Mouse (Mus musculus): ENCODE results near the gene Trim37.

The Trim37 gene

DNA sequence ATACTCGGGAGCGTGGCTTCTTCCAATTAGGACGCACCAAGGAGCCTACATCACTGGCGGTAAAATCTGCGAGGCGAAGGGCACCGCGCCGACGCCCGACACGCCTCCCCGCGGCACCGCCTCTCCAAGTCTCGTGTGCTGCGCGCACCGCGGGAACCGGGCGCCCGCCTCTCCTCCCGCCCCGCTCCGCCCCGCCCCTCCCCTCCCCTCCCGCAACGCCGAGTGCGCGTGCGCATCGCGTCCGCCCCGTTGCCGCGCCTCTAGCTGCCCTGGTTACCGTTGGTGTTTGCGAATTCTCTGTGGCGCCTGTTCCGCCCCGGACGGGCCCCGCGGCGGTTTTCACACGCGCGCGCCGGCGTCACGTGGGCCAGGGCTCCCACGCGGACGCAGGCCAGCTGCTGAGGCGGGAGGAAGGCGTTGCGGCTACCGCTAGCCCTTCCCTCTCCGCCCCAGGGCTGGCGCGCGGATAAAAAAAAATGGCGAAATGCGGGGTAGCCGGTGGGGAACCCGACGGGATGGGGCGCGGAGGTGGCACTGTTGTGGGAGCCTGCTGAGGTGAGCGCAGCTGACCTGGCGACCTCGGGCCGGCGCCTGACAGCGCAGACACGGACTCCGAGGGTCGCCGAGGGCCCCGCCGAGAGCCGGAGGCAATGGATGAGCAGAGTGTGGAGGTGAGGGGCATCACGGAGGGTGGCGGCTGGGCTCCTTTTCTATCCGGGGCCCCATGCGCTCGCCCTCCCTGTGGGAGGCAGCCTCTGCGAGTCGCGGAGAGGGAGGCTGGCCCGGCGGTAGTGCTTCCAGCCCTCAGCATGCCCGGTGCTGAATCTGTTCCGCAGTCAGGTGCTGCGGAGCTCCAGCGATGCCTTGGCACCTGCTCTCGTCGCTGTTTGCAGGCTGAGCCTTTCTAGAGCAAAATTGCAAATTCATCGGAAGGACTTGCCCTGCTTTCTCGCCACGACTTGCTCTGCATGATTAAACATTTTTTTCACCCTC, at the start of gene Trim37:
Trim37 (plus strand) TSS at position 254 of the 993 bp plus-strand sequence.
- DNase-seq (ENCODE audit: inconsistent age in 2 of 2, low spot score in 1 of 2), result peak; percentile 91 to 95

DNA sequence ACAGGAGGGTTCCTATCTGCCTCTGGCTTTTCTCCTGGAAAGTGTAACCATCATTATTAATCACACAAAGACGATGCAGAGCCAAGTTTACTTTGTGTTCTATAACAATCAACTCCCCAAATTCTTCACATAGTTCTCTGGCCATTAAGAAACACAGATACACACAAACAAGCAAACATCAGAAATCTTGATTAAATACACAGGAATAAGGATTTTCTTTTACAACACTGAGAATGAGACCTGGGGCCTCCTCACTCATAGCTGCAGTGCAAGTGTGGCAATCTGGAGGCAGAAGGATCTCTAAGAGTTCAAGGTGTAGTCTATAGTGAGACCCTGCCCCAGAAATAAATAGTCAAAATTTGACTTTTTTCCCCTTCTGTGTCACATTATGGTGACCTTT, 43.2 kb upstream of the Trim37 start:
- DNase-seq (ENCODE audit: inconsistent age in 2 of 2, low spot score in 1 of 2), result no peak

DNA sequence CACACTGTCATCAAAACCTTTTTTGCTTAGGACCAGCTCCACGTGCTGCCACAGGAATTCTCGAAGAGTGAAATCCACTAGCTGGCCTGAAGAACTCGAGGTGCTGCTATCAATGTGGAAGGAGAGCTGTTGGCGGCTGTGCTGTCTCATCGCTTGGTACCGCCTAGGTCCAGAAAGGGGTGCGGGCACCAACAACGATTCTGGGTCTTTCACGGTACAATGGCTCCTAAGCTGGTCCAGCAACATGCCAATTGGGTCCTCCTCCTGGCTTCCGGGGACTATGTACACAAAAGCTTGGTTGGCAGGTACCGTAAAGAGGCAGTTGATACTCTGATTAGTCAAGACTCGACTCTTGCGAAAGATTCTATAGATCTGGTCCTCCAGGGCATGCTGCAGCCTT, 41.4 kb upstream of the Trim37 start:
- DNase-seq (ENCODE audit: inconsistent age in 2 of 2, low spot score in 1 of 2), result peak in 1 of 2 experiments; percentile 26

DNA sequence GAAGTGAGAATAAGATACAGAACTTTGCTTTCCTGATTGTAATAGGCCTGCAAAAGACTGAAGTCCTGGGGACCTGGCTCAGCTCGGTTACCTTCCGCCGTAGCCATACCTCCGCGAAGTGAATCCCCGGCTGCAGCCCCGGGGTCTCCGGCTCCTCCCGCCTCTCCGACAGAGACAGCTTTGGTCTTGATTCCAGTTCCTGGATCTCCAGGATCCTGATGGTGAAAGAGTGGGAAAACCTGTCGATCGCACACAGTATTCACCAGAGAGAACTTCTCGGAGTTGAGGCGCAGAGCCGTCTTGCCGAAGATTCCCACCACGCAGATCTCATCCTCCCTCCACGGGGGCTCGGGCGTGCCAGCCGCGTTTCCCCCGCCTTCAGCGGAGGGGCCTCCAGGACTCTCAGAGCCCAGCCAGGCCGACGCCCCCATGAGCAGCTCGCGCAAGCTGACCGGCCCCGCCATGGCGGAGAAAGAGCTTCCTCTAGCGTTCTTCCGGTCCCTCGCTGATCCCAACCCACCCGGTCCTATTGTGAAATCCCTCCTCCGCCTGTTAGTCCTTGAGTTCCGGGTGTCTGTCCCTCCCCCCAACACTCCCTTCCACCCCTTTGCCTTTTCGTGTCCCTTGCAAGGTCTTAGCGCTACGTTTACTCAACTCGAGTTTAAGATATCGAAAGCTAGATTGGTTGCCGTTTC, 40.4 kb upstream of the Trim37 start, which contains the start of gene Smg8:
Smg8 (minus strand) TSS at position 485 of the 695 bp plus-strand sequence.
- peak; percentile 86 to 96 for DNase-seq (ENCODE audit: inconsistent age in 2 of 2, low spot score in 1 of 2)

DNA sequence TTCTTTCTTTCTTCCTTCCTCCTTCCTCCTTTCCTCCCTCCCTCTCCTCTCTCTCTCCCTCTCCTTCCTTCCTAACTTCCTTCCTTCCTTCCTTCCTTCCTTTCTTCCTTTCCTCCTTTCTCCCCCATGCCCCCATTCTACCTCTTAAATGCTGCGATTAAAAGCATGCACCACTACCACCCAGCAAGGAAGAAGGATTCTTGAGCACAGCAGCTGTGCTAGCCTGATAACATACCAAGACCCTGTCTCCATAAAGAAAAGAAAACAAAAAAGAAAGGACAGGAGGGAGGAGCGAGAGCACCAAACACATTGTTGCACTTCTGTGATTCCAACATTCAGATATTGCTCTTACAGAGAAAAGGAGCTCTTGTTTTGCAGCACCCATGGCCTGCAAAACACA, 39.7 kb upstream of the Trim37 start:
- DNase-seq (ENCODE audit: inconsistent age in 2 of 2, low spot score in 1 of 2), result peak in 1 of 2 experiments; percentile 22

DNA sequence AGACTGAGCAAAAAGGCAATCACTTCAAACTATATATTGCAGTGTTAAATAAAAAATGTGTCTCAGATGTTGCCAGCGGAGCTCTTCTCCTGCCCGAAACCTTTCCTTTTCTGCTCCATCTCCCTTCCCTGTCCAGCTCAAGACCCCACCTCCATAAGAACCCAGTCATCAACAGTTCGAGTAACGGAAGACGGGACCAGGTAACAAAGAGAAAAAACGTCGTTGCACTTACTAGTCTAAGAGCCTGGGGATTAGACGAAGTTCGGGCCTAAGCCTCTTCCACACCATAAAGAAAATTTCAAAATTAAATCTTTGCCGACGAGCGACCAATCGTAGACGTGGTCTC, 18.5 kb upstream of the Trim37 start, which contains the start of gene Prr11:
Prr11 (minus strand) TSS at position 300 of the 346 bp plus-strand sequence.
- no peak for DNase-seq (ENCODE audit: inconsistent age in 2 of 2, low spot score in 1 of 2)

DNA sequence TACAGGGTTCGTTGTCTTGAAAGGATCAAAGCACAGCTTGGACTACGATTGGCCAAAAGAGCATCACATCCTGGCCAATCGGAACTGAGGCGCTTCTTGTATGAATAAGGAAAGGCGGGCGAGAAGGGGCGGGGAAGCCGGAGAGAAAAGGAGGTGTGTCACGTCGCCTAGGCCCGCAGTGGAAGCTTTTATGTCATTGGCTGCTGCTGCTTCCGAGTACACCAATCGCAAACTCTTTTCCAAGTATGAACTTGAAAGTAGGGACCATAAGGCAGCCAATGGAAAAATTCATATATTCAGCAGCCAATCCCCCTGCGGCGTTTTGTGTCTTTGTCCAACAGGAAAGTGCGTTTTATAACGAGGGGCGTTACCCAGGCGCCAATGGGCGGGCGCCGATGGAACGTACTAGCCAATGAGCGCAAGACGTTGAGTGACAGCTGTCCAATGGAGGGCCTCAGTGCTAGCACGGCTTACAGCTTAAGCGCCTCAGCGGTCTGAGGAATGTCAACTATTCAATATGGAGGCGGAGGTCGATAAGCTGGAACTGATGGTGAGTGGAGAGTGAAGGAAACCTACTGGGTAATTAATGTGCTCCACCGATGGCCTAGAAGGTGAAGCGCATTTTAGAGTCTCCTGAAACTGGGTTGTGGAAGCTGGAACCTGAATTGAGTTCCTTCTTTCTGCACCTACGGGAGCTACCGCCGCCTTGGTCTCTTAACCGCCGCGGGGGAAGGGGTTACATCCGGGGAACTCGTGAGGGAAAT, 17.9 kb upstream of the Trim37 start, which contains the start of gene Ska2:
Ska2 (plus strand) TSS at position 480 of the 764 bp plus-strand sequence.
- peak; percentile 98 to 99 for DNase-seq (ENCODE audit: inconsistent age in 2 of 2, low spot score in 1 of 2)

DNA sequence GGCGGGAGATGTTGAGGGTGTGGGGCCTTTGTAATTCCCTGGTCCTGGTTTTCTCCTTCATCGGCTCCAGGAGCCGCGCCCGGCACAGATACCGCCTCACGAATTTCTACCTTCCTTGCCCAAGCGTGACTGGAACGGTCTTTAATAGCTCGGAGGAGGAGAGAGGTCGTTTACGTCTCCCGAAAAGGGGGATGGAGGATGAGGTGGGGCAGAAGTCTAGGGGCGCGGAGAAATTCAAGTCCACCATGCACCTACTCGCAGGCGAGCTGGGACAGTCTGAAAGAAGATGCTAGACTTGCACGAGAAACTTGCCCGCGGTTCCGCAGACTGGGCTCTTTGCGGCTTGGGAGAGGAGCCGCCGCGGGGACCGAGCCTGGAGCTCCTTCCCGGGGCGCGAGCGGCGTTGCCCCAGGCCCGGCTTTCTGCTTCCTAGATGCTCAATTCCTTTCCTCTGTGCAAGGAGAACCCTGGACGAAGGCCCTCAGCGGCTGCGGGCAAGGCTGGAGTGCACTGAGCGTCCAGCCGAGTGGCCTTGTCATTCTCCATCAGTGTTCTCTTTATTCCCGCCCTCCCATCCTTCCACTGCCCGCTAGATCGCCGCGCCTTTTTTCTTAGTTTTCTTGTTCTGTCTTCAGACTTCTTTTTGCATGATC, 17.2 kb upstream of the Trim37 start:
- peak; percentile 39 to 71 for DNase-seq (ENCODE audit: inconsistent age in 2 of 2, low spot score in 1 of 2)

DNA sequence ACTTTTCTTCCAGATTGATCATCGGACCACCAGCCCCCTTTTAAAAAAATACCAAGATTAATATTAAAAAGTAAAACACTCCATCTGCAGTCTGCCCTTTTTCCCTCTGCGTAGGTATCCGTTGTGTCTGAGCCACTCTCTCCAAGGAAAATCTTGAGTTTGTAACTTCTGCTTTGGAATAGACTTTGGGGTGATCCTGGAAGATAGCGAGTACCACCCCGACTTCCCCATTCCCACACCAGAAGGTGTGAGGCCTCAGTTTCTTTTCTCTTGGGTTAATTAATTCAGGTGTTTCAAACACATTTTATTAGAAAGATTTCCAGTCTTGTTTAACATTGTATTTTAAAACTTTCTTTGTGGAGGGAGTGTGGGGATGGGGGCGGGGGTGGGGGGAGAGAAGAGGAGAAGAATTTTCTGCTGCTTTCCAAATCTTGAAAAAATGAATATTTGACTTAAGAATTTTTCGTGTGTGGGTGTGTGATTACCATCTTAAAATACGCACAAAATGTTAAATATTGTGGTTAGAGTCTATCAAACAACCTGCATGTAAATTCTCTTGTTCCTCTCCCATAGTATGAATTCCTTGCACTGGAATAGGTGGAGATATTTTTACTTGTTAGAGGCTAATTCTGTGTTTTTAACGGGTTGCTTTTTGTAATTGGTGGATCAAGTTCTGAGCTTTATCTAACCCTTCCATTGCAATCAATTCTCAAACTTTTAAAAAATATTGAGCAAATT, 16.5 kb upstream of the Trim37 start:
- no peak for DNase-seq (ENCODE audit: inconsistent age in 2 of 2, low spot score in 1 of 2)

DNA sequence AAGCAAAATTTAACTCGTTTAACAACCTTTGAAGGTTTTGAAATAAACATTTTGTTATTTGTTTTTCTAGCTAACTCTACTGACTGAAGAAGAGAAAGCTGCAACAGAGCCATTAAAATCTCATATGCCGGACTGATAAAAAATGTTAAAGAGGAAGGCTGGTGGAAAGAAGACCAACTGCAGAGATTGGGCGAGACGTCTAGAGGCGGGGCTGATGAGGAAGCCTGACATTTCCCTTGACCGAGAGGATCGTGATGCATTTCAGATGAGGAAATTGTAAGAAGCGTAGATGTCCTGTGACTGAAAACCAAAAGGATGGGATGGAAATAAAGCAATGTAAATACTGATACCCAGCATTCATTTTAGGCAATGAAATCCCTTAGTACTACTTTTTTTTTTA, 5.0 kb upstream of the Trim37 start:
- DNase-seq (ENCODE audit: inconsistent age in 2 of 2, low spot score in 1 of 2), result no peak

DNA sequence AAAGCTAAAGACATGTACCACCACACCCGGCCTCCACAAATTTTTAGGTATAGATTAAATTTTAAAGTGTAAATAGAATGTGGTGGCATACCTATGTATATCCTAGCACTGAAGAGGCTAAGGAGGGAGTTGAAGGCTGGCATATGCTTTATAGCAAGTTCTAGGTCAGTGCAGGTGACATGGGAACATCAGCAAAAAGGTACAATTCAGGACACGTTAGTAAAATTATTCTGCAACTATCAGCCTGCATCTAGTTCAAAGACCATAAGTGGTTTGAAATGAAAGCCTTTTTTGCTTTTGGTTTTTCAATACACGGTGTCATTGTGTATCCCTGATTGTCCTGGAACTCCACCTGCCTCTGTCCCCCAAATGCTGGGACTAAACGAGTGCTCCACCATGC, 1.3 kb upstream of the Trim37 start:
- DNase-seq (ENCODE audit: inconsistent age in 2 of 2, low spot score in 1 of 2), result no peak

DNA sequence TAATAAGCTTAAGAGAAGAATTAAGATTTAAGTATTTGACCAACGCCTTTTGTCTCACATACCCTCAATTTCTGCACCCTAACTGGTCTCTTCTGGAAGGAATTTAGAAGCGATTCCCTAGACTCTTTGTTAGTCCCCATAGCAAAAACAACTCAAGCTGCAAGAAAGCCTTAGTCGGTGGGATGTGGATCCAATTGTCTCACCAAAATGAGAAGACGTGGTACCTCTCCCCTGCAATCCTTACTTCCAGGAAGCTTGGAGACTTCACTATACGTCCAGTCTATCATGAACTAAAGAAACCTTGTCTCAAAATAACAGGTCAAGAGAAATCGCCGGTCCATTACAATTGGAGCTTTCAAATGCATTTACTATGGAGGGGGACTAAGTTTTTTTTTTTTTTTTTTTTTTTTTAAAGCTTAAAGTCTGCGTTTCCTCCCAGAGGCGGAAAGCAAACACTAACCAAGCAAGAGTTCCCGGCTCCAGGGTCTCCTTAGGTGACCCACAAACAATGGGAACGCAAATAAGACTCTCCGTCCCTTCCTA, 525 bp upstream of the Trim37 start:
- no peak for DNase-seq (ENCODE audit: inconsistent age in 2 of 2, low spot score in 1 of 2)

DNA sequence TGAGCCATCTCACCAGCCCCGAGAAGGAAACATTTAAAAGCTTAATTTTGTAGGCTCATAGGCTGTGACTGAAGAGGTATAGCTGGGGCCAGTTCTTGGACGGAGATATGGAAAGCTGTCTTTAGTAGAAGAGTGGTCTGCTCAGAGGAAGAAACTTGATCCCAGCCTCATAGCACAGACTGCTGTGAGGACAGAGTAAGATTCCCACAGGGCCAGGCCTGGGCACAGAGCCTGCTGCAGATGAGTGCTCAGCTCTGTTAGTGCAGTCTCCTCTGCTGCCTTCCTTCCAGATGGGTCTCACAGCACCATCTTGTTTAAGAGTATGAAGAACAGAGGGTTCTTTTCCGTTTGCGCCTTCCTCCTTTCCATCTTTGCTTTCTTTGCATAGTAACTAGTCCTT, 9.4 kb downstream of the Trim37 start:
- no peak for DNase-seq (ENCODE audit: inconsistent age in 2 of 2, low spot score in 1 of 2)

DNA sequence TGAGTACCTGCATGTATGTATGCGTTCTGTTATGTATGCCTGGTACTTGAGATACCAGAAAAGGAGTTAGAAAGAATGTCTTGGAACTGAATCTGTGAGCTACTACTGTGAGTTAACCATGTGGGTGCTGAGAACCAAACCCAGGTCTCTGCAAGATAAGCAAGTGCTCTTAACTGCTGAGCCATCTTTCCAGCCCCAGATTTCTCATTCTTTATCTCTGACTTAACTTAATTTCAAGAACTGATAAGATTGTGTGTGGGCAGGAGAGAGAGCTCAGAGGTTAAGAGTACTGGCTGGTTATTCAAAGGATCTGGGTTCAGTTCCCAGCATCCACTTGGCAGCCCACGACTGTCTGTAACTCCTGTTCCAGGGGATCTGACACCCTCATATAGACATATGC, 31.1 kb downstream of the Trim37 start:
- no peak for DNase-seq (ENCODE audit: inconsistent age in 2 of 2, low spot score in 1 of 2)

DNA sequence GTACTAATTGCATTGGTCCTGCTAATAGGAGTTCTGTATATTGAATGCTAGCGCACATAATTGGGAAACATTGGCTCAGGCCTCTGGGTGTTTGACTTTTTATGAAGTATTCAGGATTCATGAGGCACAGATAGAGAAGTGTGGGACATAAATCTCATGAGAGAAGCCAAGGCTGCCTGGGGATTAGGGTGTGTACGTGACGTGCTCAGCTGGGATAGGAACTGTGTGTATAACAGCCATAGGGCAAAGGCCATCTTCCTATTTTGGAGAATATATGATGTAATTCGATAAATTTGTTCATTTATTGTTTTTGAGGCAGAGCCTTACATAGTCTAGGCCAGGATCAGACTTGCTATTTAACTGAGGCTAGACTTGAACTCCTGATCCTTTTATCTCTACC, 35.8 kb downstream of the Trim37 start:
- no peak for DNase-seq (ENCODE audit: inconsistent age in 2 of 2, low spot score in 1 of 2)

DNA sequence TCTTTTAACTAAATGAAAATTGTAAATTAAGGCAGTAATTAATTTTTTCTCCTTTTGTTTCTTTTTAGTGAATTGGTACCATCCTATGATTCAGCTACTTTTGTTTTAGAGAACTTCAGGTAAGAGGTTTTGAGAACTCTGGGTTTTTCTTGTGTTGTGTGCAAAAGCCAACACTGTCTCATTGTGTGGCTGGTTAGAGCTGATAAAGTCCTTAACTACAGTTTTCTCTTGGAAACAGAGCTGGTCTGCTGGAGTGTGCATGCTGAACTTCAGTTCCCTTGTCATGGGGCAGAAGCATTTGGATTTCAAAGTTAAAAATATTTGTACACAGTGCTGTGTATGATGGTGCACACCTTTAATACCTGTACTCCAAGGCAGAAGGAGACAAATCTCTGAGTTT, 36.9 kb downstream of the Trim37 start:
- no peak for DNase-seq (ENCODE audit: inconsistent age in 2 of 2, low spot score in 1 of 2)

DNA sequence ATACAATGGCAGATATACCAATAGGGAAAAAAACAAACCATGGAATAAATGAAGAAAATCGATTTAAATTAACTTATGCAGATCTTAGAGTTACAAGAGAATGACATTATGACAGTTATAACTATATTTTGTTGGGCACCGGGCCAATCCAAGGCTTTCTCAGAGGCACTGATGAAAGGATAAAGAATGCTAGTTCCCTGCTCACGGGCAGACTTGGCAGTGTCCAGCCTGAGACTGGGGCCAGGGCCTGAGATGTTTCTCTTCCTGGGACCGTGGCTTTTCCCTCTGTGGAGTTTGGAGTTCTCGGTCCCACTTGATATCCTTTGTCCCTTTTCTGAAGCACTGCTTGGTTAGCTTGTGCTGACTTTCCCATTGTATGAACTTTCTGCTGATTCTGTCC, 46.7 kb downstream of the Trim37 start:
- no peak for DNase-seq (ENCODE audit: inconsistent age in 2 of 2, low spot score in 1 of 2)

DNA sequence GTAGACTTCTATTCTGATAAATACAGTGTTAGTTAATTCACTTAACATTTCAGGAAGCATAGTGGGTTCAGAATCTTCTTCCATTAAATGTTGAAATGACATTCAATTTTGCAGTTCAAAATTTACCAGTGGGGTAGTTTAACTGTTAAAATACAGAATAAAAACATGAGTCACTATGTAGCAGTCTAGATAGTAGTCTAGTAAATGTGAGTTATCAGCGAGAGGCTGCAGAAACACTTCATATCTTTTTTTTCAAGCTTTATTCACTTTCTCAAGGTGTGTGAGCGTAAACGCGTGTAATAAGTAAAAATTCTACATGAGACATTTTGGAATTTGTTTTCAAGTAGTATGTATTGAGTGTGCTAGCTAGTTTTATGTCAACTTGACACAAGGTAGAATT, 48.2 kb downstream of the Trim37 start:
- no peak for DNase-seq (ENCODE audit: inconsistent age in 2 of 2, low spot score in 1 of 2)

DNA sequence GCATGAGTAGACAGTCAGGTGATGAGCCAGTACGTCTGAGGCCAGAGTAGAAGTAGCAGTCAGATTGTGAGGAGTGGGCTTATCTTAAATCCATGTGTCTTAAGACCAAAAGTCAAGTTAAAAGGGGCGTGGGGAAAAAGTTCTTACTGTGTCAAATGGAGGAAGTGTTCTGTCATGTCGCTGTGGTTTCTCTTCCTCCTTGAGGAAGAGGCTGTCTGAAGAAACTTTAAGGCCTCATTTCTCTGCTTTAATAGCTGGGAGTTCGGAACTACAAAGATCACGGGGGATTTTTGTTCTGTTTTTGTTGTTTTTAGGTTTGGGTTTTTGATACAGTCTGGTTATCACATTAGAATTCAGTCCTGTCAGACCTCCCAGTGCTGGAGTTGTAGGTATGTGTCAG, 85.4 kb downstream of the Trim37 start:
- DNase-seq (ENCODE audit: inconsistent age in 2 of 2, low spot score in 1 of 2), result no peak

DNA sequence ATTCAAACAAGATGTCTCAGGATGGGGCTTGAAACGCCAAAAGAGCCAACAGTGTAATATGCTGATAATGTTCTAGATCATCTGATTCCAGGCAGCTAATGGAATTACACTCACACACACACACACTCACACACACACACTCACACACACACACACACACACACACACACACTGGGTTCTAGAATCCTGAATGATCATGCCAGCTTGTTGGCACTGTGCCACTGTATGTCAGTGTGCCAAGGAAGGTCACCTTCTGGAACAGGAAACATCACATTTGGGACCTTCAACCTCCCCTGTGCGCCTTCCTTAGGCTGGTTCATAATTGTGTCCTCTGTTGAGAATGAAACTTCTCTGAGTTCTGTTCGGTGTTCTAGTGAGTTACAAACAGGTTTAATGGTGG, 95.8 kb downstream of the Trim37 start:
- DNase-seq (ENCODE audit: inconsistent age in 2 of 2, low spot score in 1 of 2), result peak; percentile 22 to 47

All from adrenal gland, adult (tissue).